Mouse (Mus musculus): Measurements from ENCODE around the gene Blzf1. TPM values are rescaled to one million over a fixed set of nuclear protein-coding genes. Genes with fewer than 3 reads are reported as not detected.

The Blzf1 gene
- polyA plus RNA-seq, 1 experiment = 5.0 TPM

DNA sequence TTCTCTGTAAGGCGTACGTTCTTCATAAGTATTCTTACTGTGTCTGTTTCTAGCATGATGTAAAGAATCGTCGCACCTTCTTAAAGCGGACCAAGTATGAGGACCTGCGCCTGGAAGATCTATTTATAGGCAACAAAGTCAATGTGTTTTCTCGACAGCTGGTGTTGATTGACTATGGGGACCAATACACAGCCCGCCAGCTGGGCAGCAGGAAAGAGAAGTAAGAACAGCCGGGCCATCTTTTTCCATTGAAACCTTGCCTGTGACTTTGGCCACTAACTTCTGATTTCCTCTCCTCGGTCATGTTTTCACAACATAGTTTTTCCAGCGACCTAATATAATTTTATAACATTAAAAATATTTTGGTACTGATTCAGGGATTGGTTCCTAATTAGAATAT is 25.3 kb upstream of the Blzf1 start:
- TF ChIP-seq CTCF (IDR thresholded peaks at IDR 0.05; ENCODE audit: control insufficient read depth, insufficient read depth, insufficient read length) (no peak), FOSL1 (IDR thresholded peaks at IDR 0.05; ENCODE audit: insufficient read depth, low read length, poor library complexity, severe bottlenecking) (no peak), USF1 (IDR thresholded peaks at IDR 0.05; ENCODE audit: low read depth) (no peak), CEBPB (IDR thresholded peaks at IDR 0.05; ENCODE audit: low read depth) (no peak), MYOD1 (IDR thresholded peaks at IDR 0.05; ENCODE audit: control insufficient read depth, insufficient read length, low read depth) (no peak)
- no peaks in the 10 kb centered on the region for H3K79me2 ChIP-seq (ENCODE audit: control insufficient read depth, insufficient read depth)
- no peaks in the 10 kb centered on the region for H3K36me3 ChIP-seq (ENCODE audit: control insufficient read depth, insufficient read depth)

DNA sequence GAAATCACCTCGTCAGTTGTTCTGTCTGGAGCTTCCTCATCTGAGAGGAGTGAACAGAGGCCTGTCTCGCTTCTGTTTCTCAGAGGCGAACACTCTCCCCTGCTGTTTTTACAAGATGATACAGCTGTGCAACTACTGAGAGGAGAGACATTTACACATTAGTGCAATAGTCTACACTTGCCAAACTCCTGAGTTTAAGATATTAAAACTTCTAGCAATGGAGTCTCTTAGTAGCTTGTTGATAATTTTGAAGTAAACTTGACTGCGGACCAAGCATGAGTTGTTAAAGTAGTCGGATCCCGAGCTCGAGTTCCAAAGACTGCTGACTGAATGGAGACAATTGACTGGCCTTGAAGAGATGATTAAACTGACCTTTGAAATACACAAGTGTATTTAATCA is 20.5 kb upstream of the Blzf1 start:
- TF ChIP-seq CTCF (IDR thresholded peaks at IDR 0.05; ENCODE audit: control insufficient read depth, insufficient read depth, insufficient read length) (no peak), MYOG (IDR thresholded peaks at IDR 0.05; ENCODE audit: control insufficient read depth, extremely low read depth, insufficient read length) (no peak), MYOD1 (IDR thresholded peaks at IDR 0.05; ENCODE audit: control insufficient read depth, insufficient read length, low read depth) (no peak), MAX (IDR thresholded peaks at IDR 0.05) (no peak), CEBPB (IDR thresholded peaks at IDR 0.05; ENCODE audit: low read depth) (no peak), USF1 (IDR thresholded peaks at IDR 0.05; ENCODE audit: low read depth) (no peak), FOSL1 (IDR thresholded peaks at IDR 0.05; ENCODE audit: insufficient read depth, low read length, poor library complexity, severe bottlenecking) (no peak)
- Histone ChIP-seq H3K36me3 (ENCODE audit: control insufficient read depth, insufficient read depth) (no peaks in the 10 kb centered on the region), H3K79me3 (ENCODE audit: low read depth) (no peaks in the 10 kb centered on the region), H3K4me3 (ENCODE audit: insufficient read depth, poor library complexity, severe bottlenecking) (no peak overlapping the region), H3K27me3 (ENCODE audit: control insufficient read depth, insufficient read depth, insufficient read length) (no peaks in the 10 kb centered on the region), H3K79me2 (ENCODE audit: control insufficient read depth, insufficient read depth) (no peaks in the 10 kb centered on the region), H3ac (ENCODE audit: control insufficient read depth, insufficient read length, low read depth) (no peak overlapping the region)

More for the DNA sequence above, 25.3 kb upstream of the Blzf1 start:
- no peaks in the 10 kb centered on the region for H3K27me3 ChIP-seq (ENCODE audit: control insufficient read depth, insufficient read depth, insufficient read length)
- no peak overlapping the region for H3ac ChIP-seq (ENCODE audit: control insufficient read depth, insufficient read length, low read depth)
- no peak overlapping the region for H3K4me3 ChIP-seq (ENCODE audit: insufficient read depth, poor library complexity, severe bottlenecking)
- no peaks in the 10 kb centered on the region for H3K79me3 ChIP-seq (ENCODE audit: low read depth)

DNA sequence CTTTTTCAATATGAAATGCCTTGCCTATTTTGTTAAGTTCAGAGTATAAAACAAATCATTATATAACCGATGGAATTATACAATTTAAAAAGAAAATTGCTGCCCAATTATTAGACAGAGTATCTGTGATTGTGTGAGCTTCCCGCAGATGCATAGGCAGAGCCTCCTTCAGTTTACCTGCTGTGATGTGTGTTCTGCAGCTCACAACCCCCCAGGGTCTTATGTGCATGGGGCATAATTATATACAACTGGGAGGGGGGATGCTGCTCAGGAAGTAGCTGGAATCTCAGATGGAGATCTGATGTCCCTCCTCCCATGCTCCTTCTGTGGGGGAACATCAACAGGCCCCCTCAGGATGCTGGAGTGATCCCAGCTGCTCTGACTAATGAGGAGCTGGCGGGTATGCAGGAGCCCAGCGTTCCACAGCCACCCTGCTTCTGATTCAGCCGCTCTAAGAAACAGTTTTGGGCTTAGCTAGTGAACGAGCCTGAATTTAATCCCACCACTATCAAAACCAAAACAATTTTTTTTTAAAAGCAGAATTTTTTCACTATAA is 19.4 kb upstream of the Blzf1 start:
- TF ChIP-seq CEBPB (IDR thresholded peaks at IDR 0.05; ENCODE audit: low read depth) = no peak
- TF ChIP-seq FOSL1 (IDR thresholded peaks at IDR 0.05; ENCODE audit: insufficient read depth, low read length, poor library complexity, severe bottlenecking) = no peak
- TF ChIP-seq MAX (IDR thresholded peaks at IDR 0.05) = no peak
- no peak for TF ChIP-seq MYOD1 (IDR thresholded peaks at IDR 0.05; ENCODE audit: control insufficient read depth, insufficient read length, low read depth)
- TF ChIP-seq USF1 (IDR thresholded peaks at IDR 0.05; ENCODE audit: low read depth) = no peak
- no peak for TF ChIP-seq MYOG (IDR thresholded peaks at IDR 0.05; ENCODE audit: control insufficient read depth, extremely low read depth, insufficient read length)
- no peak for TF ChIP-seq CTCF (IDR thresholded peaks at IDR 0.05; ENCODE audit: control insufficient read depth, insufficient read depth, insufficient read length)
- Histone ChIP-seq H3ac (ENCODE audit: control insufficient read depth, insufficient read length, low read depth) (no peak overlapping the region), H3K79me2 (ENCODE audit: control insufficient read depth, insufficient read depth) (no peaks in the 10 kb centered on the region)

DNA sequence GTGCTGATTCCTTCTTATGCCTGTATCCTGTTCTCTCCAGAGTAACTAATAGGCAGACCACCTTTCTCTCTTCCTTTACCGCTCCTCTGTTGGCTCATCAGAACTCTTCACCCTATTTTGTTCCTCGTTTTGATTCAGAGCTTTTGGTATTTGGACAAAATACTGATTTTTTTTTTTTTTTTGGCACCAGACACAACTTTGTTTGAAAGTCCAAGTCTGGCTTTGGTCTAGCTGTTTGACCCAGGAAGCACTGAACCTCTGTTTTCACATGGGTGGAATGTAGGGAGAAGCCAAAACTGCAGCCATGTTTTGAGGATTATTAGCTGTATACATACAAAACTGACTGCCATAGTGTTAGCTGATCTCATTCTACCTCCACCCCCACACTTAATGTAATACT is 17.6 kb upstream of the Blzf1 start:
- no peaks in the 10 kb centered on the region for H3K36me3 ChIP-seq (ENCODE audit: control insufficient read depth, insufficient read depth)
- no peaks in the 10 kb centered on the region for H3K79me3 ChIP-seq (ENCODE audit: low read depth)
- TF ChIP-seq MYOG (IDR thresholded peaks at IDR 0.05; ENCODE audit: control insufficient read depth, extremely low read depth, insufficient read length) (no peak), USF1 (IDR thresholded peaks at IDR 0.05; ENCODE audit: low read depth) (no peak), MYOD1 (IDR thresholded peaks at IDR 0.05; ENCODE audit: control insufficient read depth, insufficient read length, low read depth) (no peak), MAX (IDR thresholded peaks at IDR 0.05) (no peak), CTCF (IDR thresholded peaks at IDR 0.05; ENCODE audit: control insufficient read depth, insufficient read depth, insufficient read length) (no peak), FOSL1 (IDR thresholded peaks at IDR 0.05; ENCODE audit: insufficient read depth, low read length, poor library complexity, severe bottlenecking) (no peak), CEBPB (IDR thresholded peaks at IDR 0.05; ENCODE audit: low read depth) (no peak)
- no peak overlapping the region for H3ac ChIP-seq (ENCODE audit: control insufficient read depth, insufficient read length, low read depth)
- H3K79me2 ChIP-seq (ENCODE audit: control insufficient read depth, insufficient read depth) = no peaks in the 10 kb centered on the region
- H3K4me3 ChIP-seq (ENCODE audit: insufficient read depth, poor library complexity, severe bottlenecking) = no peak overlapping the region
- H3K27me3 ChIP-seq (ENCODE audit: control insufficient read depth, insufficient read depth, insufficient read length) = no peaks in the 10 kb centered on the region

More for the DNA sequence above, 19.4 kb upstream of the Blzf1 start:
- Histone ChIP-seq H3K36me3 (ENCODE audit: control insufficient read depth, insufficient read depth) (no peaks in the 10 kb centered on the region), H3K27me3 (ENCODE audit: control insufficient read depth, insufficient read depth, insufficient read length) (no peaks in the 10 kb centered on the region), H3K4me3 (ENCODE audit: insufficient read depth, poor library complexity, severe bottlenecking) (no peak overlapping the region), H3K79me3 (ENCODE audit: low read depth) (no peaks in the 10 kb centered on the region)

DNA sequence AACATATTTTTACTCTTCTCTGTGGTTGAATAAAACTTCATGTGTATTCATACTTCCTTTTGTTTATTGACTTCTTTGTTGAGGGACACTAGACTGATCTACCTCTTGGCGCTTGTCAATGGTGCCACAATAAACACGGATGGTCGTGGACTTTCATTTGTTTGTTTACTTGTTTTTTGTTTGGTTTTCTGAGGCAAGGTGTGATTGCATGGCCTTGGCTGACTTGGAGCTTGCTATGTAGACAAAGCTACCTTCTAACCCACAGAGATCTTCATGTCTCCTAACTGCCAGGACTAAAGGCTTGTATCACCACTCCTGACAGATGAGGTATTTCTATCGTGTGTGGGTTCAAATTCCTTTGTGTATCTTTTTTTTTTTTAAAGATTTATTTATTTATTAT is 16.9 kb upstream of the Blzf1 start:
- Histone ChIP-seq H3K4me3 (ENCODE audit: insufficient read depth, poor library complexity, severe bottlenecking) (no peak overlapping the region), H3K36me3 (ENCODE audit: control insufficient read depth, insufficient read depth) (no peaks in the 10 kb centered on the region), H3K79me2 (ENCODE audit: control insufficient read depth, insufficient read depth) (no peaks in the 10 kb centered on the region), H3K27me3 (ENCODE audit: control insufficient read depth, insufficient read depth, insufficient read length) (no peaks in the 10 kb centered on the region), H3ac (ENCODE audit: control insufficient read depth, insufficient read length, low read depth) (no peak overlapping the region), H3K79me3 (ENCODE audit: low read depth) (no peaks in the 10 kb centered on the region)
- TF ChIP-seq USF1 (IDR thresholded peaks at IDR 0.05; ENCODE audit: low read depth) (no peak), FOSL1 (IDR thresholded peaks at IDR 0.05; ENCODE audit: insufficient read depth, low read length, poor library complexity, severe bottlenecking) (no peak), MAX (IDR thresholded peaks at IDR 0.05) (no peak), MYOD1 (IDR thresholded peaks at IDR 0.05; ENCODE audit: control insufficient read depth, insufficient read length, low read depth) (no peak), CEBPB (IDR thresholded peaks at IDR 0.05; ENCODE audit: low read depth) (no peak), MYOG (IDR thresholded peaks at IDR 0.05; ENCODE audit: control insufficient read depth, extremely low read depth, insufficient read length) (no peak), CTCF (IDR thresholded peaks at IDR 0.05; ENCODE audit: control insufficient read depth, insufficient read depth, insufficient read length) (no peak)

All from C2C12 (cell line).